Mouse (Mus musculus): Measurements from ENCODE around the gene Esm1.
"Not testable (repeated sequence)": the region's sequence is repeated elsewhere in the genome, so short reads cannot be mapped to it uniquely, and the experiment has no call there.

Gene Esm1

GRCm38 (mm10) chr13:113227666-113228463, 18.4 kb downstream of the Esm1 start:
- no peak for DNase-seq (ENCODE audit: extremely low read depth, low read depth, low spot score)

DNA sequence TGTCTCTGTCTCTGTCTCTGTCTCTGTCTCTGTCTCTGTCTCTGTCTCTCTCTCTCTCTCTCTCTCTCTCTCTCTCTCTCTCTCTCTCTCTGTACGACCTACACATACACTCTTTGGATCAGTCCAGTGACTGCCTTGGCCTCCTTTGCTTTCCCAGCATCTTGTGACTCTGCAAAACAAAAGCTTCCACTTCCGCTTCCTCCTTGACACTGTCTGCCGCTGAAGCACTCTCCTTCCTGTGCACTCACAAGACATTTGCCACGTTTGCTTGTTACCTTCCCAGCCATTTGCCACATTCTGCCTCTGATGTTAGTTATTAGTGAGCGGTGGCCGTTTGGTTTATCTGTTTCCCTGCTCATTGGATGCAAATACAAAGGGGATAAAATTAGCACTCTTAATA, 32.7 kb downstream of the Esm1 start:
- no peak for DNase-seq (ENCODE audit: extremely low read depth, low read depth, low spot score)

- DNase-seq (ENCODE audit: extremely low read depth, low read depth, low spot score) = no peak
Measured at GRCm38 (mm10) chr13:113245025-113245424, 35.6 kb downstream of the Esm1 start.

GRCm38 (mm10) chr13:113252580-113252979, 43.1 kb downstream of the Esm1 start:
- not testable (repeated sequence) for DNase-seq (ENCODE audit: extremely low read depth, low read depth, low spot score)

GRCm38 (mm10) chr13:113256766-113257165, 47.3 kb downstream of the Esm1 start:
- no peak for DNase-seq (ENCODE audit: extremely low read depth, low read depth, low spot score)

- no peak for DNase-seq (ENCODE audit: extremely low read depth, low read depth, low spot score)
Measured at GRCm38 (mm10) chr13:113257190-113257589, 47.7 kb downstream of the Esm1 start.

DNA sequence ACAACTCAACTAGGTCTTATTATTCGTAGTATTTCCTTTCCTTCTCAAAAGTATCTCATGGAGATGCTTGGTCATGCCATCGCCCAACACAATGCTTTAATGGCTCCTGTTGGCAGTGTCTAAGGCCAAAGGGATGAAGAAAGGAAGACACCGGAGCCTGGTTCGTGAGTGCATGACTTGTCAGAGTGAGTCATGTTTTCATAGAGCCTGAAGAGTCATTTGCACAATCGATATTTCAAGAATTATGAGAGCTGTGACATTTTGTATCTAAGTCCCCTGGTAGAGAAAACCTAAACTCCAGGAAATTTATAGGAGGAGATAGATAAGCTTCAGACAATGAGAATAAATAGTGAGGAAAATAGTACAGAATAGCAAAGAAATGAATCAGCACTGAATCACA, 49.8 kb downstream of the Esm1 start:
- no peak for DNase-seq (ENCODE audit: extremely low read depth, low read depth, low spot score)

GRCm38 (mm10) chr13:113262822-113263221, 53.4 kb downstream of the Esm1 start:
- no peak for DNase-seq (ENCODE audit: extremely low read depth, low read depth, low spot score)

- DNase-seq (ENCODE audit: extremely low read depth, low read depth, low spot score) = no peak
Measured at GRCm38 (mm10) chr13:113265257-113265656, 55.8 kb downstream of the Esm1 start.

DNA sequence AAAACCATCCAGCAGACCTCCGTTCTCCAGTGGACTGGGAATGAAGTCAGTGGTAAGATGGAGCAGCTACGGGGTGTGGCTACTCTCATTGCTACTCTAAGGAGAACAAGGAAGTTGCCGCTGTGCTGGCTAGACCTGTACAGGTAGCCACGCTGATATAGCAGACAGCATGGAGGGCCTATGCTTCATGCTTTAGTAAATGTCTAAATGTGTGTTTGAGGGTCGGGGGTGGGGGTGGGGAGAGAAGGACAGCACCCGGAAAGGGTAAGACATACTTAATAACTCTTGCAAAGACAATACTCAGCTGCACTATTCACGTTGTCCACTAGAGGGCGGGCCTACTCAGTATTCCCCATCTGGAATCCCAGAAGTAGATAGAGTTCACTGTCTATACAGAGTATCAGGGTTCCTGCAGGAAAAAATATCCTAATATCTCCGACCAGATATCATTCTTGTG, 57.1 kb downstream of the Esm1 start:
- DNase-seq (ENCODE audit: extremely low read depth, low read depth, low spot score) = no peak

- no peak for DNase-seq (ENCODE audit: extremely low read depth, low read depth, low spot score)
Measured at GRCm38 (mm10) chr13:113267204-113267603, 57.7 kb downstream of the Esm1 start.

Data from fat pad, adult 2 months (tissue).